Mouse (Mus musculus): ENCODE data around the gene Uqcc3.
"Not testable (repeated sequence)": the region's sequence is repeated elsewhere in the genome, so short reads cannot be mapped to it uniquely, and the experiment has no call there.

The Uqcc3 gene

GRCm38 (mm10) chr19:8880311-8881033, at the start of gene Uqcc3:
TSS of gene Uqcc3 (minus strand) at chr19:8880923.
- DNase-seq (ENCODE audit: extremely low read depth, low read depth) = peak; percentile 81

DNA sequence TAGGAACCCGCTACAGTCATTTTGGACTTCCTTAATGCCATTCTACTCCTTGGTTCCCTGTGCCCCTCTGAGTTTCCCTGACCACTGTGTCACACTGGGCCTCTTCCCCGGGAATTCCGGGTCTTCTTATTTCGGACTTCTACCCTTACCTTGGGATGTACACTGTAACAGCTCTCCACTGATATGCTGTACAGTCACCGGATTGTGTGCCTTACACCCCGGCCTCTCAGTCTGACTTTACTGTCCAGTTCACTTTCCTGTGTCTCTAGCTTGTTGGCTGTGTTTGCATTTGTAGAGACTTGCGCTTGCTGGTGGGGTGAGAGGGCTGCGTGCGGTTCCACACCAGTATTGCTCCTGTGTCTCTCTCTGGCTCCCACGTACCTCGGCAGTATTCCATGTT, 49.4 kb upstream of the Uqcc3 start:
- no peak for DNase-seq (ENCODE audit: extremely low read depth, low read depth)

GRCm38 (mm10) chr19:8929224-8930088, 48.7 kb upstream of the Uqcc3 start, which contains the start of the genes Rom1 and Eml3:
TSS of gene Rom1 (minus strand) at chr19:8929356.
TSS of gene Eml3 (plus strand) at chr19:8929552.
- no peak for DNase-seq (ENCODE audit: extremely low read depth, low read depth)

GRCm38 (mm10) chr19:8928689-8929223, 48.0 kb upstream of the Uqcc3 start:
- no peak for DNase-seq (ENCODE audit: extremely low read depth, low read depth)

GRCm38 (mm10) chr19:8927891-8928525, 47.3 kb upstream of the Uqcc3 start:
- DNase-seq (ENCODE audit: extremely low read depth, low read depth) = no peak

DNA sequence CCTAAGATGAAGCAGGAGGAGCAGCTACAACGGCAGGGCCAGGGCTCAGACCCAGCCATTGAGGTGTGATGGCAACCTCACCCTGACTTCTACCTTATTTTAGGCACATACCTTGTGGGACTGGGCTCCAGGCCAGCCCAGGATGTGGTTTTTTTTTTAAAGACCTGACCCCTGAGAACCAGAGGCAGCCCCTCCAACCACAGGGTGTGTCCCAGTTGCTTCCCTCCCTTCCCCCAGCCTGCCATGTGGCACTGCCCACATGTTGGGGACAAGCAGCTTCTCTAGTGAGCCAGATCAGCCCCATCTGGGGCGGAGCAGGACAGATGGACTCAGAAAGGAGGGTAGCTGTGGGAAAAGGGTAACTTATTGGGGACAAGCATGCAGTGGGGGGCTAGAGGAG, 46.0 kb upstream of the Uqcc3 start:
- no peak for DNase-seq (ENCODE audit: extremely low read depth, low read depth)

DNA sequence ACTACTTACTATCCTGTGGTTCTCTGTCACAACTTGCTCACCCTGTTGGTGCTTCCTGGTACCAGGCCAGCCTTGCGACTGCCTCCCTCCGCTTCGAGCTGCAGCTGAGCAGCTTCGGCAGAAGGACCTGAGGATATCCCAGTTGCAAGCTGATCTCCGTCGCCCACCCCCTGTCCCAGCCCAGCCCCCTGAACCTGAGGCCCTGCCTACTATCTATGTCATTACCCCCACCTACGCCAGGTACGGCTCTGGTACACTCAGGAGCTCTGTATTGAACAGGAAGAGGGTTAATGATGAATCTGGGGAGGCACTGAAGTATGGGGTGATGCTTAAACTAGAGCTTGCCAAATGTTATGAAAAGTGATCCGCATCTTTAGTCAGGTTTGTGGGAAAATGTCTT, 41.0 kb upstream of the Uqcc3 start:
- DNase-seq (ENCODE audit: extremely low read depth, low read depth) = no peak

GRCm38 (mm10) chr19:8920836-8921291, 40.1 kb upstream of the Uqcc3 start:
- no peak for DNase-seq (ENCODE audit: extremely low read depth, low read depth)

GRCm38 (mm10) chr19:8920073-8920736, 39.5 kb upstream of the Uqcc3 start, which contains the start of gene B3gat3:
TSS of gene B3gat3 (plus strand) at chr19:8920374.
- DNase-seq (ENCODE audit: extremely low read depth, low read depth) = no peak

- no peak for DNase-seq (ENCODE audit: extremely low read depth, low read depth)
Observed at GRCm38 (mm10) chr19:8919684-8920072, 39.0 kb upstream of the Uqcc3 start.

GRCm38 (mm10) chr19:8919000-8919399, 38.3 kb upstream of the Uqcc3 start:
- DNase-seq (ENCODE audit: extremely low read depth, low read depth) = no peak

DNA sequence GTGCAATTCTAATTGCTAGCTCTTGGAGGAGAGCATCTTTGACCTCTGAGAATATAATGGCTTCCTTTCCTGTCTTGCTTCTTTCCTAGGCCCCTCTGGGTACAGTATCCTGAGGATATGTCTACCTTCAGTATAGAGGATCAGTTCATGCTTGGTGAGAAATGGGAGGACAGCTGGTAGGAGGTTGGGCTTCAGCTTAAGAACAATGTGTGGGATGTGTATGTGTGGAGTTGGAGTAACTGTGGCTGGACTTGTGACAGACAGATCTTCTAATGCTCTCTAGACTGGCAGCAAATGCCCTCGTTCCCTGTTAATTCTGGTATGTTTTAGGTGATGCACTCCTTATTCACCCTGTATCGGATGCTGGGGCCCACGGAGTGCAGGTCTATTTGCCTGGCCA, 33.5 kb upstream of the Uqcc3 start:
- DNase-seq (ENCODE audit: extremely low read depth, low read depth) = no peak

DNA sequence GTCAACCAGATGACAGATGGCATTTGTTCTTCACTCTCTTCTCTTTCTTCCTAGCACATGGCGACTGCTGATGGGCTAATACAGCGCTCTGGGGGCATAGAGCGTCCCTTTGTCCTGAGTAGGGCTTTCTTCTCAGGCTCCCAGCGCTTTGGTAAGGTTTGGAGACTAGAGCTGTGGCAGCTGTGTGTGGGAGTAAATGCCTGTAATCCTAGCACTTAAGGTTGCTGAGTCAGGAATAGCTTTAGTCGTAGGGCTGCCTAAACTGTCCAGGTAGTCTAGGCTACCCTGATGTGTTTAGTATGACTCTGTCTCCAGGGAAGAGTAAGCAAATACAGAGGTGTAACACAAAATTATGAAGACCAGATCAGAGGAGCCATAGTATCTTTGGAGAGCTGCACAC, 31.1 kb upstream of the Uqcc3 start:
- no peak for DNase-seq (ENCODE audit: extremely low read depth, low read depth)

GRCm38 (mm10) chr19:8908531-8908930, 27.8 kb upstream of the Uqcc3 start:
- DNase-seq (ENCODE audit: extremely low read depth, low read depth) = no peak

GRCm38 (mm10) chr19:8903412-8903811, 22.7 kb upstream of the Uqcc3 start:
- DNase-seq (ENCODE audit: extremely low read depth, low read depth) = no peak

DNA sequence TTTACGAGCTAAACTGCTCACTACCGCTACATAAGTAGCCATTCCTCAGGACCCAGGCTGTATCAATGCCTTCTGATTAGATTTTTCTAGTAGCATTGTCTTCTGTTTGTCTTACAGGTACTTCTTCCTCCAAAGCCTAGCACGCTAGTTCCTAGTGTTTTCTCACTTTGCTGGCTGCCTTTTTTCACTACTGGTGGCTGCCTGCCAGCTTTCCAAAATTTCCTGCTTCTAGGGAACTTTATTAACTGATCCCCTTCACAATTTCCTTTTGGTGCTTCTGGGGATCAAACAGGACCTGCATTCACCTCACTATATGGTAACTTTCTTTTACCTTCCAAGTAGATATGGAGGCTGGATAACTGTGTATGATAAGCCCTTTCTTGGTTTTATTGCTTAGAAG, 18.4 kb upstream of the Uqcc3 start:
- DNase-seq (ENCODE audit: extremely low read depth, low read depth) = no peak

DNA sequence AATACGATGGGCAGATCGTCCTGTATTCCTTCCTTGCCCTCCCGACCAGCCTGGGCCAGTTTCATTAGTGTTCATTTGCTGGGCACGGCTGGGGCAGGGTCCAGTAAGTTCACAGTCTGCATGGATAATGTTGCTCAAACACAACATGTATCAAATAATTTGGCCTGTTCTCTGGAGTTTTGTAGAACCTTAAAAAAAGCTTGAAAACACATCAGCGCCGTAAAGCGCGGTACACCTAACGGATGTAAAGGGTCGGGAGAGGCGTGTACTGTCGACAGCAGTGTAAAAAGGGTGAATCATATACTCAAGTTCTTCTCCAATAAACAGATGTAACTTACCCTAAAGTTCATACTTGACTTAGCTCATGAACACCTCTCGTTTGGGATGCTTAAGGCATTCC, 17.9 kb upstream of the Uqcc3 start:
- DNase-seq (ENCODE audit: extremely low read depth, low read depth) = no peak

GRCm38 (mm10) chr19:8897865-8898495, 17.3 kb upstream of the Uqcc3 start, which contains the start of gene Ganab:
TSS of gene Ganab (plus strand) at chr19:8898071.
- peak; percentile 91 for DNase-seq (ENCODE audit: extremely low read depth, low read depth)

GRCm38 (mm10) chr19:8897211-8897864, 16.6 kb upstream of the Uqcc3 start:
- DNase-seq (ENCODE audit: extremely low read depth, low read depth) = not testable (repeated sequence)

DNA sequence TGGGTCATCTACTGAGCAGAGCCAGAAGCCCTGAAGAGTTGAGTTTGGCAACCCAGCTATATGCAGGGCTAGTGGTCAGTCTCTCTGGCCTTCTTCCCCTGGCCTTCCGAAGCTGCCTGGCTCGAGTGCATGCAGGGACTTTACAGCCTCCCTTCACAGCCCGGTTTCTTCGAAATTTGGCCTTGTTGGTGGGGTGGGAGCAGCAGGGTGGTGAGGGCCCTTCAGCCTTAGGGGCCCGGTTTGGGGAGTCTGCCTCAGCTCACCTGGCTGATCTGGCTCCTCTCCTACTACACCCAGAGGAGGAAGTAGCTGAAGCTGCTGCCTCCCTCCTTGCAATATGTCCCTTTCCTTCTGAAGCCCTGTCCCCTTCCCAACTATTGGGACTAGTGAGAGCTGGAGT, 15.5 kb upstream of the Uqcc3 start:
- not testable (repeated sequence) for DNase-seq (ENCODE audit: extremely low read depth, low read depth)

Data from MEL-GATA-1-ER (cell line).